Mouse (Mus musculus) lung, postnatal 14 days (tissue): ENCODE measurements around the gene Spn.

ENCODE experiments used
- DNase-seq: peaks from one replicate; pipeline ENCODE4 v3.0.0; 2021

The Spn gene

DNA sequence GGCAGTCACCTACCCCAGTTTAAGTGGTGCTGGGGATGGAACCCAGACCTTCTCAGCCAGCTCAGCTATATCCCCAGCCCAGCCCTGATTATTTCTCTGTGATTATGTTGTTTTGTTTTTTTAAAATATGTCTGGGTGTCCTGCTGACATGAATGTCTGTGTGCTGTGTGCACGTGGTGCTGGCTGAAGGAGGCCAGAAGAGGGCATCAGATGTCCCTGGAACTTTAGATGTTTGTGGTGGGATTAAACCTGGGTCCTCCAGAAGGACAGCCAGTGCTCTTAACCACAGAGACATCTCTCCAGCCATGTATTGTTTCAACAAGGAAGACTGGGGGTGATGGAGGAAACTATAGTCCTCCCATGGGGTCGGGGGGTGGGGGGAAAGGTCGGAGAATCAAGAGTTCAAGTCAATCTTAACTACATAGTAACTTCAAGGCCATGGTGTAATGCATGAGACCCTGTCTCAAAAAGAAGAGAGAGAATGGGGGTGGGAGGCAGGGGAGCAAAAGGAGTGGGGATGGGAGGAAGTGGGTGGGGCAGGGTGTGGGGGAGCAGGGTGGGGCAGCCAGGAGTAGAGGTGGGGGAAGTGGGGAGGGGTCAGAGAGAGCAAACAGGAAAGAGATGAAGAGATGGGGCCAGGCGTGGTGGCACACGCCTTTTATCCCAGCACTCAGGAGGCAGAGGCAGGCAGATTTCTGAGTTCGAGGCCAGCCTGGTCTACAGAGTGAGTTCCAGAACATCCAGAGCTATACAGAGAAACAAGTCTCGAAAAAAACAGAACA, 3.2 kb upstream of the Spn start:
- DNase-seq = no peak

- no peak for DNase-seq
Observed at GRCm38 (mm10) chr7:127139562-127139961, 1.9 kb upstream of the Spn start.

DNA sequence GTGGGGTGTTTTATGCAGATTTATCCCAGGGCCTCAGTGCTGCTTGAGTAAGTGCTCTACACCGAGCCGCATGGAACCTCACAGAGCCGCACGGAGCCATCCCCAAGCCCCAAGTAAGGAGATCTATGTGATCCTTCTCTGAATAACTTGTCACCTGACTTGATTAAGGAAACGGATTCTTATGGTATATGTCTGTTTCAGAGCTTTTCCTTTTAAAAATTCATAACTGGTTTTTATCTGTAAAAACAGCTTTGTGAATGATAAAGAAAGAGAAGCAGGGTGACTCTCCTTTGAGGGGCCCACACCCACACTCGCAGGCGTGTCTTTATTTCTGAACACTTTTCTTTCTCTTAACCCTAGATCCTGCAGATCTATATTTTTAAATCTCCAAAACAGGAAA, 1.5 kb upstream of the Spn start:
- no peak for DNase-seq

DNA sequence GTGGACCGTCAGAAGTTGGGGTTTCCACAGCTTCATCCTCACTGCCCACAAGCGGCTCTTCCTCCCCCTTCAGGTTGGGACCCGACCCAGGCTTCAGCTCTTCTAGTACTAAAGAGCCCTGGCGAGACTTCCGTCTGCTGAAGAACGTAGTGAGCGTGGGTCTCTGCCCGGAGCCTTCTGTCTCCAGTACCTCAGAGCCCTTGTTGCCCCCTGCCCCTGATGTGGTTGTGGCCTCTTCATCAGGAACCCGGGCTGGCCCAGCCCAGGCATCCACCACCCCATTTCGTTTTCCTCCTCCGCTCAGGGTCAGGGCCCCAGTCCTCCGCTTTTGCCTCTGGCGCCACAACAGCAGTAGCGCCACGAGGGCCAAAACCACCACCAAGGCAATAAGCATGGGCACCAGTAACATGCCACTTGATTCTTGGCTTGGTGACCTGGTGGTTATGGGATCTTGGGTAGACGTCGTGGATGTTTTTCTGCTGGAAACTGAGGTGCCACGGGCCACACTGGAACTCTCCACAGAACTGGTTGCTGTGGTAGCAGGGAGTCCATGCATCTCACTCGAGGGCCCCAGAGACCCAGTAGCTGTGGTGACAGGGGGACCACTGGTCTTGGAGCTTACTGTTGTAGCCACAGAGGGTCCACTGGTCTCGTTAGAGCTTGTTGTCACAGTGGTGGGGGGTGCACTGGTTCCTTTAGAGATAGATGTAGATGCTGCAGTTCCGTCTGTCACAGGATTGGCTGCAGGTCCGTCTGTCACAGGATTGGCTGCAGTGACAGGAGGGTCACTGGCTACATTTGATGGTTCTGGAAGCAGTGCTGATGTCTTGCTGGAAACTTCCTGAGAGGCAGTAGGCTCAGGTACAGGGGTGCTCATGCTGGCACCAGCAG, 1.2 kb downstream of the Spn start:
- DNase-seq = no peak

DNA sequence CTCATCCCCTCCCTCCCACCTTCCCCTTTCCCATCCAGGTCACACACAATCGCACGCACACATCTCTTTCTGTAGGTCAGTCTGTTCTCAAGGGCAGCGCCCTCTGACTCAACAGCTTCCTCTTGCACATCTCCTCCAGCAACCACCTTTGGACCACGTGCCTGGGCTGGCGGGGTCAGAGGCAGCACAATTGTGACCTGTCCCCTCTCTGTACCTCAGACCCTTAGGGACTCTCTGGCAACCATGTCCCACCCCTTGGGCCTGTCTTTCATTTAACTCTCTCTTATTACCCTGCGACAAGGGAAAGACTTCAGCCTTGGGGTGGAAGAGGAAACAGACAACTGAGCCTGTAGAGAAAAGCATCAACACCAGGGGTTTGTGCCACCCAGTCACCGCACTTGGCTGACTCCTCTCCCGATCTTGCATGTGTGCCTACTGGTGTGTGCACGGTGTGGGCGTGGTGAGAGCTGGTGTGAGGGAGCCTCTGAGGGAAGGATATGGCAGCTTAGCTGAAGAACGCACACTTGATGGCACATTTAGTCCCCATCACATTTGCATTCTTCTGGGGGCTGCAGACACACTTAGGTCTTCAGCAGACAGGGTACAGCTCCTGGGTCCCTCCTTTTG, 2.7 kb downstream of the Spn start:
- DNase-seq = no peak

GRCm38 (mm10) chr7:127133125-127133524, 4.5 kb downstream of the Spn start:
- DNase-seq = no peak

DNA sequence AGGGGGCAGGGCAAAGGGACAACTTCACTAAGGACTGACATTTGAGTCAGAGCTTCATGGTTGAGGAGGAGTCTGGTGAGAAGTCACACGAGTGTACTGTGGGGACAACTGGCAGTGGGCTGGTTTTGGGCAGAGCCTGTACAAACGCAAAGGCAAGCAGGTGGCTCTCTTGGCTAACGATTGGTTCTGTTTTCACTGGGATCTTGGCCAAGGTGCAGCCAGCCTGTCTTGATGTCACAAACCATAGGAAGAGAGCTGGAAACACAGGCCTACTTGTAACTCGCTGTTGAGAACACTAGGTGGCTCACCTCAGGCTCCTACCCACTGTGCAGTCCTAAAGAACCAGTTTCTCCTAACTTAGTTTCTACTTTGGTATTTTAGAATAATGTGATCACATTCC, 8.0 kb downstream of the Spn start:
- peak; percentile 21 for DNase-seq

DNA sequence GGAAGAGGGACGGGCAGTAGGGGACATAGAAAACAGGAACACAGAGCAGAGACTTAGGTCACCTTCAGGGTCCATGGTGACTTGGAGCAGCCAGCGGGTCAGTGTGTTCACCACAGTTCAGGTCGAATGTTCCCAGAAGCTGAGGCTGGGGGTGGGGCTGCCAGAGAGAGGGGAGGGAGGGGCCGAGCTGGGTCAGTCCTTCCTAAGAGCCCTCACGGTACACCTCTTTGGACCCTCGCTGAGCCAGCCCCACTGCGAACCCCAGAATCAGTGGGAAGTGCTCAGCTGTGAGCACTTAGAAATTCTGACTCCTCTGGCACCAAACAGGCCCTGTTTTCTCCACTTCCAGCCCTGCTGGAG, 15.7 kb downstream of the Spn start, which contains the start of gene Qprt:
TSS of gene Qprt (minus strand) at position 316 of the 360 bp plus-strand sequence.
- no peak for DNase-seq

- DNase-seq = no peak
Observed at GRCm38 (mm10) chr7:127121061-127121910, 16.3 kb downstream of the Spn start.

GRCm38 (mm10) chr7:127118671-127119445, 18.8 kb downstream of the Spn start:
- no peak for DNase-seq

DNA sequence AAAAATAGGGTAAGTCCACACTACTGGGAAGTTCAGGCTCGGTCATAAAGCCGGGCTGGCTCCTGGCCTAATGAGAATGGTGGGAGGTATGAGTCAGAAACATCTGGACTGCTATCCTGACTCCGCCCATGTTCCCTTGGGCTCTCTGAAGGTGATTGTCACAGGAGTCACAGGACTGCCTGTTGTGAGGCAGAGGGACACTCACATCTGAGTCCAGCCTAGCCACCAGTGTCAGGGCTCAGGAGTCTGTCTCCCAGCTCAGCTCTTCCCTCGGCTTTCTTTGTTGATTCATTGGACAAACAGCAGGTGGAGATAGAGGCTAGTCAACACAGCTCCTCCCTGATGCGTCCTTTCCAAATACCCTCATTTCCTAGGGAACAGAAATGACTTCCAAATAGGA, 19.7 kb downstream of the Spn start:
- no peak for DNase-seq

GRCm38 (mm10) chr7:127116331-127116935, 21.2 kb downstream of the Spn start:
- DNase-seq = no peak

- no peak for DNase-seq
Observed at GRCm38 (mm10) chr7:127114920-127115319, 22.7 kb downstream of the Spn start.

- DNase-seq = no peak
Observed at GRCm38 (mm10) chr7:127113614-127114259, 23.9 kb downstream of the Spn start.

DNA sequence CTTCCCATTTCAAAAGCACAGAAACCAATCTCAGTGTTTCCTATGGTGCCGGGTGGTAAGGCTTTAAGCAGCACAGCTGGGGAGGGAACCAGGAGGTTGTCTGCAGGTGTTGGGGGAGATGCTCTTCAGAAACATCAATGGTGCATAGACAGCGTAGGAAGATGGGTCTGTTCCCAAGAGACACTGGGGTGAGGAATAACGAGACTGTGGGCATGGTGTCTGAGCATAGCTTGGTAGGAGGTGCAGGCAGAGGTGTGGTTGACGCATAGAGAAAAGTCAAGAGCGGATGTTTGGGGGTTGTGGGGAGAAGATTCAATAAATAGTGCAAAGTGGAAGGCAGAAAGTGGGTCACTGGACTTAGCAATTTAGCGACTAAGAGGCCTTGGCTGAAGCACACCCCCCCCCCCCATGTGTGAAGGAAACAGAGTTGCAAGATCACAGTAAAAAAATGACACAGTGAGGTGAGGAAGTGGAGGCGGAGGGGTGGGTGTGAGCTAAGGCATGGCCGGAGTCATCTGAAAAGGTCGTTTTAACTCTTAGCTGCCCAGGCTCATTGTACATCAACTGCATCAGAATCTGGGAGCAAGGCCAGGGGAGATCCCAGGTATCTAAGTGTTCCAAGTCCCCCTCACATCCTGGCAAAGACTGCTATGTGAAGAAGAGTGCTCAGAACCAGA, 24.6 kb downstream of the Spn start:
- no peak for DNase-seq

GRCm38 (mm10) chr7:127112251-127112841, 25.3 kb downstream of the Spn start:
- no peak for DNase-seq

GRCm38 (mm10) chr7:127111461-127111860, 26.2 kb downstream of the Spn start:
- DNase-seq = peak; percentile 62

DNA sequence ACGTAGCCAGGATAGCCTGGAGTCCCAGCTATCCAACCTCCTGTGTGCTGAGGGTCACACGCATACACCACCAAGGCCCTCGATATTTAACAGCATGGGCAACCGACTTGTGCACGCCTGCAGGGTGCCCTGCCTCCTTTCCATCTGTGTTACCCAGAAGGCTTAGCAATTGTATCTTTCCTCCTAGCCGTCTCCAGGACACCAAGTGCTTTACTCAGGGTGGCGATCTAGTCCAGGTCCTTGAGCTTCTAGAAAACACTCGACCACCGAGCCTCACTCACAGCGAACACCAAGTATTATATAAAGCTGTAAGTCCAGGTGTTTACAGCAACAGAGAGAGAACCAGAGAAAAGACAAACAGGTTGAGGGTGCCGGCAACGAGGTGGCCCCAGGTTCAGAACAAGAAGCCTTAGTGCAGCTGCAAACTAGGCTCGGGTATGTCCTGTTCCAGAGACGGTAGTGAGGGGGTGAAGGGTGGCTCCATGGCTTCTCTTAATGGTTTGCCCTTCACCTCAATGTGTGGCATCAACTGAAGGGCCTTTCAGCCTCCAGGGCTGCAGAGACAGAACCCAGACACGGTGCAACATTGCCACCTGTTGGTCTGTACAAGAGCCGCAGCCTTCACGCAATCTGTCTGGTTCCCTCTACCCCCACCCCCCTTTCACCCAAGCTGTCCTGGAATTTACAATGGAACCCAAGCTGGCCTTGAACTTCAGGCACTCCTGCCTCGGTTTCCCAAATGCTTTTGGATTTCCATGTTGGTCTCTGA, 27.2 kb downstream of the Spn start:
- peak; percentile 78 for DNase-seq

- DNase-seq = no peak
Observed at GRCm38 (mm10) chr7:127105551-127105950, 32.1 kb downstream of the Spn start.
